Mouse (Mus musculus): ENCODE data around the gene Sycp2. TPM values are rescaled to one million over a fixed set of nuclear protein-coding genes. Genes with fewer than 3 reads are reported as not detected.

The Sycp2 gene
- total and polyA plus RNA-seq, 2 experiments, result not detected

GRCm38 (mm10) chr2:178420576-178420975 lies 13.1 kb upstream of the Sycp2 start:
- no peak overlapping the region for H3K9ac ChIP-seq (ENCODE audit: low read depth, low read length)
- no peak overlapping the region for H3K4me3 ChIP-seq (ENCODE audit: insufficient read depth, low read depth, low read length)
- H3K79me2 ChIP-seq (ENCODE audit: control insufficient read depth, insufficient read depth, low read length), result no peaks in the 10 kb centered on the region
- TF ChIP-seq POLR2A (IDR thresholded peaks at IDR 0.05; ENCODE audit: extremely low read depth, insufficient read depth, low read length), result no peak
- no peak for TF ChIP-seq CTCF (IDR thresholded peaks at IDR 0.05; ENCODE audit: low read depth, low read length)
- no peaks in the 10 kb centered on the region for H3K27me3 ChIP-seq (ENCODE audit: control insufficient read depth, insufficient read depth, low read length)
- no peaks in the 10 kb centered on the region for H3K36me3 ChIP-seq (ENCODE audit: control insufficient read depth, insufficient read depth, low read length)
- H3K4me1 ChIP-seq (ENCODE audit: control insufficient read depth, insufficient read depth, low read length), result no peaks in the 10 kb centered on the region
- no peak overlapping the region for H3K27ac ChIP-seq (replicated peaks; ENCODE audit: insufficient read depth, low read depth, low read length)
- no peak for DNase-seq (ENCODE audit: extremely low read depth, low read depth, low spot score)
- WGBS, result 86% methylated on average over 9 of the region's 9 CpGs

DNA sequence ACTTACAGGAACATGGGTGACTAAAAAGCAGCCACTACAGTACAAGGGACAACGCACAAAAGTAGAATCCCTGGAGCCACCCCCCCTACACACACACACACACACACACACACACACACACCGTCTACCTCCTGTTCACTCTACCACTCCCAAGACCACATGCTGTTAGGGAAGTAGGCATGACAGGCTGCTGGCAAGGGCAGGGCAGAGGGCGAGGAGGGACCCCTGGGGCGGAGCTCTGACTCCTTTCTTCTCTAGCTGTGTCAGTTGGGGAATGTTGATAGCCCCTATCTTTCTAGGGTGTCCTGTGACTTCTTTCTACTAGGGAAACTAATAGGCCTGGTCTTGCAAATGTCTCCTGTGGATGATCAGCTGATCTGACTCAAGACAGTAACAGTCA lies 9.5 kb upstream of the Sycp2 start:
- Histone ChIP-seq H3K79me2 (ENCODE audit: control insufficient read depth, insufficient read depth, low read length) (no peaks in the 10 kb centered on the region), H3K9ac (ENCODE audit: low read depth, low read length) (no peak overlapping the region), H3K4me3 (ENCODE audit: insufficient read depth, low read depth, low read length) (no peak overlapping the region), H3K36me3 (ENCODE audit: control insufficient read depth, insufficient read depth, low read length) (no peaks in the 10 kb centered on the region), H3K27ac (replicated peaks; ENCODE audit: insufficient read depth, low read depth, low read length) (no peak overlapping the region), H3K4me1 (ENCODE audit: control insufficient read depth, insufficient read depth, low read length) (no peaks in the 10 kb centered on the region; the same call in 1 of the 2 replicates), H3K27me3 (ENCODE audit: control insufficient read depth, insufficient read depth, low read length) (peaks cover 7% of the 10 kb centered on the region; the same call in 1 of the 2 replicates)
- TF ChIP-seq CTCF (IDR thresholded peaks at IDR 0.05; ENCODE audit: low read depth, low read length), result no peak
- TF ChIP-seq POLR2A (IDR thresholded peaks at IDR 0.05; ENCODE audit: extremely low read depth, insufficient read depth, low read length), result no peak
- DNase-seq (ENCODE audit: extremely low read depth, low read depth, low spot score), result no peak
- WGBS, result 89% methylated on average over 4 of the region's 4 CpGs

GRCm38 (mm10) chr2:178416427-178416826 lies 8.9 kb upstream of the Sycp2 start:
- Histone ChIP-seq H3K27ac (replicated peaks; ENCODE audit: insufficient read depth, low read depth, low read length) (no peak overlapping the region), H3K27me3 (ENCODE audit: control insufficient read depth, insufficient read depth, low read length) (peaks cover 7% of the 10 kb centered on the region; the same call in 1 of the 2 replicates), H3K9ac (ENCODE audit: low read depth, low read length) (no peak overlapping the region), H3K4me3 (ENCODE audit: insufficient read depth, low read depth, low read length) (no peak overlapping the region), H3K36me3 (ENCODE audit: control insufficient read depth, insufficient read depth, low read length) (no peaks in the 10 kb centered on the region), H3K4me1 (ENCODE audit: control insufficient read depth, insufficient read depth, low read length) (no peaks in the 10 kb centered on the region; the same call in 1 of the 2 replicates), H3K79me2 (ENCODE audit: control insufficient read depth, insufficient read depth, low read length) (no peaks in the 10 kb centered on the region)
- no peak for DNase-seq (ENCODE audit: extremely low read depth, low read depth, low spot score)
- WGBS, result 67% methylated on average over 13 of the region's 13 CpGs
- no peak for TF ChIP-seq CTCF (IDR thresholded peaks at IDR 0.05; ENCODE audit: low read depth, low read length)
- TF ChIP-seq POLR2A (IDR thresholded peaks at IDR 0.05; ENCODE audit: extremely low read depth, insufficient read depth, low read length), result no peak

DNA sequence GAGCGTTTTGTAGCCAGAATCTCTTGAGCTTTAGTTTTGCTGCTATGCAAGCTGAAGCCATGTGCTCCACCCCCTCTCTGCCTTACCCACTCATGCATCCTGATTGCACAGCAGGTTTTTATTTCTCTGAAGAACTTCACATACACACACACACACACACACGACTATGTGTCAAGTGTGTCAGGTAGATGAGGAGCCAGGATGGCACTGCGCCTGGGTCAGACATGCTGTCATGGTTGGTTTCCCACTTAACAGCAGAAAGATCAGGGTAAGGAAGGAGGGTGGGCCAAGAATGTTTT lies 7.6 kb upstream of the Sycp2 start:
- no peak for DNase-seq (ENCODE audit: extremely low read depth, low read depth, low spot score)
- H3K4me3 ChIP-seq (ENCODE audit: insufficient read depth, low read depth, low read length), result no peak overlapping the region
- H3K9ac ChIP-seq (ENCODE audit: low read depth, low read length), result no peak overlapping the region
- no peak overlapping the region for H3K27ac ChIP-seq (replicated peaks; ENCODE audit: insufficient read depth, low read depth, low read length)
- H3K27me3 ChIP-seq (ENCODE audit: control insufficient read depth, insufficient read depth, low read length), result peaks cover 7% of the 10 kb centered on the region; the same call in 1 of the 2 replicates
- WGBS, result 46% methylated on average over 3 of the region's 3 CpGs
- H3K79me2 ChIP-seq (ENCODE audit: control insufficient read depth, insufficient read depth, low read length), result no peaks in the 10 kb centered on the region
- H3K4me1 ChIP-seq (ENCODE audit: control insufficient read depth, insufficient read depth, low read length), result no peaks in the 10 kb centered on the region; the same call in 1 of the 2 replicates
- TF ChIP-seq POLR2A (IDR thresholded peaks at IDR 0.05; ENCODE audit: extremely low read depth, insufficient read depth, low read length) (no peak), CTCF (IDR thresholded peaks at IDR 0.05; ENCODE audit: low read depth, low read length) (no peak)
- no peaks in the 10 kb centered on the region for H3K36me3 ChIP-seq (ENCODE audit: control insufficient read depth, insufficient read depth, low read length)

DNA sequence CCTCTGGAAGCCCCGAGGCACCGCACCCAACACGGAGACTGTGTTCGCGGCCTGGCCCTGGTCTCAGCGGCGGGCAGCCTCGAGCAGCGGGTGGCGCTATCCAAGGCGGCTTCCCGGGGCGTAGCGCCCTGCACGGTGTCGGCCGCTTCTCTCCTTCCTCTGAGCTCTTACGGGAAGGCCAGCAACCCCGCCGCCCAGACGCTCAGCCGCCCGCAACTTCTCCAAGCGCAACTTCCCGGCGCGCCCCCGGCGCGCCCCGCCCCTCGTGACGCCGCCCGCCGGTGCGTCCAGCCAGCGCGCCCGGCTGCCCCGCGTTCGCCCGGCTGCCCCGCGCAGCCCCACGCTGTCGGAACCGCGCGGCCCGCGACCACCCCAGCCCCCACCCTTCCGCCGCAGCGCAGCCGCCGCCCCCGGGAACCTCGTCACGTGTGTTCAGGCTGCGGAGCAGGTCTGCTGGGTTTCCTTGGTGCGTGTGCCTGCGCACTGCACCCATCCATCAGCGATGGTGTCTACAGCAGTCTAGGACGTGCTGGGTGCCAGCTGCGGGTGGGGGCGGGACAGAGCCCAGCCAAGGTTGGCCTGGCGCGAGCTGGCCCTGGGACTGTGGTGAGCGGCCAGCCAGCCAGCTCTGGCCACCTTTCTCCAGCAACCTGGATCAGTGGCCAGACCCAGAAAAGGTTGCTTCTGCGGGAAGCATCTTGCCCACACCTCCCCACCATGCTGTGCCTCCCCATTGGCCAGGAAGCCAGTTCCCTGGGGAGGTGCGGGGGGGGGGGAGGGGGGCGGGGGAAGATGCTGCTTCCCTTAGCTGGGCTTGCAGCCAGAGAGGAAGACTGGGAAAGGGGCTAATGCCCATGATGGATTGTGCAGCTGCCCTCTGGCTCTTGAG lies 7.0 kb upstream of the Sycp2 start, which contains the start of the genes Ppp1r3d and Fam217b:
Gene Ppp1r3d (minus strand): TSS at position 212 of the 889 bp plus-strand sequence.
Gene Fam217b (plus strand): TSS at position 264 of the 889 bp plus-strand sequence.
- WGBS, result 1% methylated on average over 72 of the region's 74 CpGs
- H3K4me1 ChIP-seq (ENCODE audit: control insufficient read depth, insufficient read depth, low read length), result no peaks in the 10 kb centered on the region; the same call in 1 of the 2 replicates
- peak within 1 kb of the TSS; percentile 66 for H3K4me3 ChIP-seq (ENCODE audit: insufficient read depth, low read depth, low read length)
- peak within 1 kb of the TSS; percentile 64 for H3K9ac ChIP-seq (ENCODE audit: low read depth, low read length)
- H3K27me3 ChIP-seq (ENCODE audit: control insufficient read depth, insufficient read depth, low read length), result peaks cover 7% of the 10 kb centered on the region; the same call in 1 of the 2 replicates
- no peak for TF ChIP-seq CTCF (IDR thresholded peaks at IDR 0.05; ENCODE audit: low read depth, low read length)
- TF ChIP-seq POLR2A (IDR thresholded peaks at IDR 0.05; ENCODE audit: extremely low read depth, insufficient read depth, low read length), result no peak
- no peaks in the 10 kb centered on the region for H3K36me3 ChIP-seq (ENCODE audit: control insufficient read depth, insufficient read depth, low read length)
- DNase-seq (ENCODE audit: extremely low read depth, low read depth, low spot score), result peak; percentile 3
- no peaks in the 10 kb centered on the region for H3K79me2 ChIP-seq (ENCODE audit: control insufficient read depth, insufficient read depth, low read length)
- no peak within 1 kb of the TSS for H3K27ac ChIP-seq (replicated peaks; ENCODE audit: insufficient read depth, low read depth, low read length)

All from liver, adult 2 months (tissue).